Mouse (Mus musculus): Measurements from ENCODE around the gene Anapc1. TPM values are rescaled to one million over a fixed set of nuclear protein-coding genes. Genes with fewer than 3 reads are reported as not detected.

Gene Anapc1
- 51.3 and 65.9 TPM in 2 replicates for total RNA-seq (2023)

DNA sequence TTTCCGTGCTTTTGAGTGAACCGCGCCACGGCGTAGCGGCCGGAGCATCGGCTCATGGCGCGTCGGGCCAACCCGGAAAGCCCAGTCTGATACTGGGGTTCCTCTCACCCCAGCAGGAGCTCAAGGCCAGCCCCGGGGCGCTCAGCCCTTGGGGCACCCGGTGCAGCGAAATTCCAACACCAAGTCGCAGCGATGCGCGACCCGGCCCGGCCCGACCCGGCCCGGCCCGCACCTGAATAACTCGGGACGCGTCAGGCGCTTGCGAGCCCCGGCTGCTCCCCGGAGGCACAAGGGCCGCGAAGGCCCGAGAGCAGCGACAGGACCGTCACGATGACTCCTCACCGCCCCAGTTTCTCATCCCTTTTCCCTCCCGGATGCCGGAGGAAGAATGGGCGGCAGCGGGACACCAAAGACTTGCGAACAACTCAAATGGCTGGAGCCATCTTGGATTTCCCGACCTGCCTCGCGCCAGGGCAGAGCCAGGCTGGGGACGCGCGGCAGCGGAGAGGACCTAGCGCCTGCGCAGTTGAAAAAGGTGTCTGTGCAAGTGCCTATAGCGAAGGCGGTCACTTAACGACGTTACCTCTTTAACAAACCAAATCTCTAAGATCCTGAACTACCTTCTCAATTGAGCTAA lies at the start of gene Anapc1:
Gene Anapc1 (minus strand): TSS at position 471 of the 637 bp plus-strand sequence.

DNA sequence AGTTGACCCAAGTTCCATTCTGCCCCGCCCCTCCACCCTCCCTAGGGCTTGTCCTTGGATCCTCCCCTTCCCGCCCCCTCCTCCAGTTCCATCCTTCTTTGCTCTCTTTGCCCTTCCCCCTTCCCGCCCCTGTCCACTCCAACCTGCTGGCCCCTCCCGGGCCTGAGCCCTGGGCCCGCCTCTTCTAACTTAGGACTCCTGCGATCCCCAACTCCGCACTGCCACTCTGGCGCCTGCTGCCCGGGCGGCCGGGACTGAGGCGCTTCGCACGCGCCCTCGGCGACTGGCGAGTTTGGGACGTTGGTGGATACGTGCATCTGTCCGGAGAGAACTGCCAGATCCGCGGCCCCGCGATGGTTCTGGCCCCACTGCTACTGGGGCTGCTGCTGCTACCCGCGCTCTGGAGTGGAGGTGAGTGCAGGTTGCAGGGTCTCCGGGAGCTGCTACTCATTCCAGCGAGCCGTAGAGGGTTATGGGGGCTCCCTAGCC lies 11.5 kb upstream of the Anapc1 start, which contains the start of gene Mertk:
Gene Mertk (plus strand): TSS at position 264 of the 489 bp plus-strand sequence.

DNA sequence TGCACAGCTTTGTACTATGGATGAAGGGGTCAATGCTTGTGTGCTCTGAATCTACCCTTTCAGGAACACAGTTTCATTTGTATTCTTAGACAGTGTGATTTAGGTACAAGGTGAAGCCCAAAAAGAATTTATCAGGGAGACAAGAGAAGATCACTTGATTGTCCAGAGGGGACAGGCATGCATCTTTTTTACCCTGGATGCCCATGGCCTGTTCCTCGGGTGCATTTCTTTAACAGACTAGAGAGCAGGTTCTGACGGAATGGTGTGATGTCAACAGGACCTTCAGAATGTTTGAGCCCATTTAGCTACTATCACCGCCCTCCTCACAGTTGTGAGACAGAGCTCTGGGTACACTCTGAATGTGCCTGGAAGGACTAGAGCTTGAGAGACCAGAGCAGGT lies 96.3 kb downstream of the Anapc1 start, which contains the start of gene Spdye4c:
Gene Spdye4c (plus strand): TSS at position 301 of the 400 bp plus-strand sequence.

Other genes with a start within 250 kb of the Anapc1 start
- gene Spdye4c, start 96.2 kb downstream of the Anapc1 start, total RNA-seq (2023), result not detected in 2 replicates
- 0.18 TPM in 1 of 2 replicates, not detected in the other for gene Mertk, start 11.6 kb upstream of the Anapc1 start, total RNA-seq (2023)
- gene Tmem87b, start 130.7 kb upstream of the Anapc1 start, total RNA-seq (2023), result 23.0 and 37.7 TPM in 2 replicates
- gene Fbln7, start 175.6 kb upstream of the Anapc1 start, total RNA-seq (2023), result not detected in 2 replicates